Mouse (Mus musculus): ENCODE measurements around the gene Rbp7. TPM values are rescaled to one million over a fixed set of nuclear protein-coding genes. Genes with fewer than 3 reads are reported as not detected.
"Not testable (repeated sequence)": the region's sequence is repeated elsewhere in the genome, so short reads cannot be mapped to it uniquely, and the experiment has no call there.

Gene Rbp7
- total RNA-seq, 2 experiments from 2014 or later = not detected

GRCm38 (mm10) chr4:149457831-149458430 is 3.2 kb upstream of the Rbp7 start:
- ATAC-seq (replicated peaks; ENCODE audit: poor library complexity) = no peak

GRCm38 (mm10) chr4:149457163-149457562 is 2.4 kb upstream of the Rbp7 start:
- ATAC-seq (replicated peaks; ENCODE audit: poor library complexity) = peak; percentile 66

GRCm38 (mm10) chr4:149454263-149454662 is 515 bp downstream of the Rbp7 start:
- no peak for ATAC-seq (replicated peaks; ENCODE audit: poor library complexity)

DNA sequence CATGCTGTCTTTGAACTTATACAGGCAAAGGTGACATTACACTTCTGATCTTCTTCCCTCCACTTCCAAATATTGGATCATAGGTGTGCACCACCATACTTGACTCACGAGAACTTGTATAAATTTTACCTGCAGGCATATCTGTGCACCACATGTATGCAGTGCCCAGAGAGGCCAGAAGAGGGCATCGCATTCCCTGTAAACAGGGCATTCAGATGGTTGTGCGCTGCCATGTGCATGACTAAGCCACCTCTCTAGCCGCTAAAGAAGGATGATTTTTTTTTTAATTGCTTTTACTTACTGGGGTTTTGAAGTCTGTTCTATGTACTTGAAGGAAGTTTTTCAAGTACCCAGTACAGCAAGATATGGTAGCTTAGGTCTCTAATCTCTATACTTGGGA is 1.1 kb downstream of the Rbp7 start:
- peak; percentile 81 for ATAC-seq (replicated peaks; ENCODE audit: poor library complexity)

DNA sequence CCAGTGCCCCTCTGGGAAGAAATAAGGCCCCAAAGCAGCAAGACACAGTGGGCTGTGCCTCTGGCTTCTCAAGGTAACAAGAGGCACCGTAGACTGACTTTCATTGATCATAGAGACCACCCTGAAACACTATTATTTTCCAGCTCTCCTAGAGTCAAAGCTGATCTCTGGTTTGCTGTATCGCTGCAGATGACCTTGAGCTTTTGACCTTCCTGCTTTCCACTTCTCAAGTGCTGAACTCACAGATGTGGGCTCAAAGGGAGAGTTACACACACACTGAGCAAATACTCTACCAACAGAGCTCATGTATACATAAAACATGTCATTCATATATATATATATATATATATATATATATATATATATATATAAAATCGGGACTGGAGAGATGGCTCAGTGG is 4.1 kb downstream of the Rbp7 start:
- no peak for ATAC-seq (replicated peaks; ENCODE audit: poor library complexity)

DNA sequence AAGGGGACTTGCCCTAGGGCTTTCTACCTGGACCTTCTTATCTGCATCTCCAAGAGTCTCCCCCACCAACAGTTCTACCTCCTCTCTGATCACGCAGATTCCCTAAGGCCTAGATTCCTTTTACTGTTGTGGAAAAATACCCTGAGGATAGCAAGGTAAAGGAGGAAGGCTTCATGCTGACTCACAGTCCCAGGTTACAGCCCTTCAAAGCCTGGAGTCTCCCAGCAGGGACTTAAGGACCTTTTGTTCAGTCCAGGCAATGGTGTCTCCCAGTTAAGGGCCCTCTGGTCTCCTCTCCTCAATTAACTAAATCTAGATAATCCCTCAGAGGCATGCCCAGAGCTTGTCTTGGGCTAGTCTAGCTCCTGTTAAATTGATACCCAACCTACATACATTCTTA is 8.5 kb downstream of the Rbp7 start:
- no peak for ATAC-seq (replicated peaks; ENCODE audit: poor library complexity)

DNA sequence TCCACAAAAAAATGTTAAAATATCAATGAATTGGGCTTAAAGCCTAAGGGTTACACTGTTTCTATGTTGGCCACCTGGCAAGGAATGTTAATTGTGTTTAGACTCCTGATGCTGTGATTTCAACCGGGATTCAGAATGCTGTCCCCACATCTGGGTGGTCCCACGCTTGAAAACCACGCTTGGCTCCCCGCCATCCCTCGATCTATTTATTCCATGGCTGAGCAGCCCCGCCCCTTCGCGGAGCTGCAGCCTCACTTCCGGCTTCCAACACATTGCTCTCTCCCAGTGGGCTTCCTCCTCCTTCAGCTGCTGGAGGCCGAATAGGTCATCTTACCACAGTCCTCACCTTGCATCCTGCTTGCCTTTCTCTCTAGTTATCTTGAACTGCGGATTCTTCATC is 8.9 kb downstream of the Rbp7 start:
- peak; percentile 59 for ATAC-seq (replicated peaks; ENCODE audit: poor library complexity)

DNA sequence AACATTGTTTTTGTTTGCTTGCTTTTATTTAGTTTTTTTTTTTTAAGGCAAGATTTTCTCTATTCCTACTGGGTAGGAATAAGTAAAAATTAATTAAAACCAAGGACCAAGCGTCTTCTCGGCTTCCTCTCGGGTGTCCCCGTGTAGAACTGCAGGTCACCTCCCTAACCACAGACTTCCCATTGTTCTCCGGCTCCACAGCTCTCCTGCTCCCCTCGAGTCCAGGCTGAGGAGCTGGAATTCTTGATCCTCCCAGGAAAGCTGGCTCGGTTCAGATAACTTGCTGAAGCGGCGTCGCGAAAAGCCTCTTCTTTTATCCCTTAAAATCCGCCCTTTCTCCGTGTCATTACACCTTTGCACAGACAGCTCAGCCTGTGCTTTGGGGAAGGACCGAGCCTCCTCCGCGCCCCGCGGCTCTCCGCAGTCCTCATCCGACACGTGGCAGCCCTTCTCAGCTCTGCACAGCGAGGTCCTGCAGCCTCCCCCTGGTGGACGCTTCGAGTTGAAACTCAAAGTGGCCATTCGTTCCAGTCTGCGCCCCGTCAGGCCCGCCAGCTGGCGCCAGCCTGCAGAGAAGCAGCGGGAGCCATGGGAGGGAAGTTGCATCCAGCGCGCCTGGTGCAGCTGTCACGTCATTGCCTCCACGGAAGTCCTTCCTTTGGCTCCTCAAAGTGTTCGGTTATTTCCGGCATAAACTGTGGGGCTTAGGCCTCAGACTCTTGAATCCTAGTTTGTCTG is 9.6 kb downstream of the Rbp7 start:
- peak; percentile 98 for ATAC-seq (replicated peaks; ENCODE audit: poor library complexity)

DNA sequence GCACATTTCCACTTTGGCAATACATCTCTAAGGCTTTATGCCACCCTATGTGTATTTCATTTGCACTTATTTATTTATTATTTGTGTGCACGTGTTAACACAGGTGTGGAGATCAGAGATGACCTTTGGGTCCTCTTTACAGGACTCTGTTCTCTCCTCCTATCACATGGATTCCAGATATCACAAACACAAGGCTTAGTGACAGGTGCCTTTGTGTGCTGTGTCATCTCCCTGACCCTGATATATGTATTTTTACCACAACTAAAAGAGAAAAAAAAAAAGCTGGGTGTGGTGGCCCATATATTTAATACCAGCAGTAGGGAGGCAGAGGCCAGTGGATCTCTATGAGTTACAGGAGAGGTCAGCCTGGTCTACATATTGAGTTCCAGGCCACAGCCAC is 10.3 kb downstream of the Rbp7 start:
- ATAC-seq (replicated peaks; ENCODE audit: poor library complexity) = no peak

DNA sequence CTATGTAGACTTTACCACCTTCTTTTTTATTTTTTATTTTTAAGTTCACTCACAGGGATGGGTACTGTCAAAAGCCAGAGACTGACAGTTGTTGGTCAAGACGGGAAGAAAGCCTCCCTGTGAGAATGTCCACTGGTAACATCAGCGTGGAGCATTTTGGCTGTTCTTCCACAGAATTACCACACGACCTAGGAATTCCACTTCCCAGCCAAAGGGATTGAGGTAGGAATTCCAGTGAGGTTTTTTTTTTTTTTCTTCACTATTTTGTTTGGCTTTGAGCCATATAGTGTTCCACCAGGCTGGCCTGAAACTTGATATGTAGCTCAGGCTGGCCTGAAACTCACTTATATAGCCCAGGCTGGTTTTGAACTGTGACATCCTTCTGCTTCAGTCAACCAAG is 12.3 kb downstream of the Rbp7 start:
- no peak for ATAC-seq (replicated peaks; ENCODE audit: poor library complexity)

DNA sequence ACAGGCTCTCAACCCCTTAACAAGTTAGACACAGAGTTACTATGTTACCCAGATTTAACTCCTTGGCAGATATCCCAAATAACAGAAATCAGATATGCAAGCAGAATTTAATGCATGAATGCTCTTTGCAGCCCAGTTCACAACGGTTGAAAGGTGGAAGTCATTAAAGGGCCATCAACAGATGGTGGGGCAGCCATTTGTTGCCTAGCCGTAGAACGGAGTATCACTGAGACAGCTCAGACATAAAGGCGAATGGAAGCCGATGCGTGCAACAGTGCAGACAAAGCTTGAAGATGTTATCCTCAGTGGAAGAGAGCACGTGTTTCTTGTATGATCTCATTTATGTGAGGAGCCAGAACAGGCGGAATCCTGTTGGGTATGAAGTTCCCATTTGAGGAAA is 14.2 kb downstream of the Rbp7 start:
- ATAC-seq (replicated peaks; ENCODE audit: poor library complexity) = no peak

DNA sequence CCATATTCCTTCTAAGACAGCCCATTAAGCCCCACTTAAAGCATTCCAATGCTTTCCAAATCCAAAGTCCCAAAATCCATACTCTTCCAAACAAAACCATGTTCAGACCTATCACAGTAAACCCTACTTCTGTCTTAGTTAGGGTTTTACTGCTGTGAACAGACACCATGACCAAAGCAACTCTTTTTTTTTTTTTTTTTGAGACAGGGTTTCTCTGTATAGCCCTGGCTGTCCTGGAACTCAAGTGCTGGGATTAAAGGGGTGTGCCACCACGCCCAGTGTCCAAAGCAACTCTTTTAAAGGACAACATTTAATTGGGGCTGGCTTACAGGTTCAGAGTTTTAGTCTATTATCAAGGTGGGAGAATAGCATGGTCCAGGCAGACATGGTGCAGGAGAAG is 22.9 kb downstream of the Rbp7 start:
- not testable (repeated sequence) for ATAC-seq (replicated peaks; ENCODE audit: poor library complexity)

GRCm38 (mm10) chr4:149429592-149429991 is 25.2 kb downstream of the Rbp7 start:
- ATAC-seq (replicated peaks; ENCODE audit: poor library complexity) = no peak

GRCm38 (mm10) chr4:149426325-149427199 is 28.2 kb downstream of the Rbp7 start, which contains the start of gene Ube4b:
TSS of gene Ube4b (minus strand) at chr4:149426749.
- peak; percentile 90 for ATAC-seq (replicated peaks; ENCODE audit: poor library complexity)

GRCm38 (mm10) chr4:149425801-149426292 is 28.9 kb downstream of the Rbp7 start:
- ATAC-seq (replicated peaks; ENCODE audit: poor library complexity) = peak; percentile 29; the same call in 1 of the 2 replicates

DNA sequence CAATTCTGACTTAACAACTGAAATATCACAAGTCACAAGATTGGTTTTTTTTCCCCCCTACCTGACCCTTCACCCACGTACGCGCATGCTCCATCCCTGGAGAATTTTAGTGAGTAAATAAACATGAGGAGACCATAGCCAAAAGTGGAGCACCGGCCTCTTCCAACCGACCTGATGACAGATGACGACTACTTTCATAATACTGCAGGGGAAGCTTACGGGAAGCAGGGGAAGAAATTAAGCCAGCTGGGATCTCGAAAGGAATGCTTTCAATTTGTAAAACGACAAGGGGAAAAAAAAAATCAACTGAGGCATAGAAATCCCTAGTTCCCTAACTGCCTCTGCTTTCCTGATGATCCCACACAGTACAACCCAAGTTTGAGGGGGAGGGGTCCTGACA is 30.0 kb downstream of the Rbp7 start:
- no peak for ATAC-seq (replicated peaks; ENCODE audit: poor library complexity)

- ATAC-seq (replicated peaks; ENCODE audit: poor library complexity) = no peak
Measured at GRCm38 (mm10) chr4:149417854-149418365, 36.9 kb downstream of the Rbp7 start.

- ATAC-seq (replicated peaks; ENCODE audit: poor library complexity) = 0 out of 2 replicates have a peak, but pooled peaks have one; percentile 21
Measured at GRCm38 (mm10) chr4:149416986-149417385, 37.8 kb downstream of the Rbp7 start.

DNA sequence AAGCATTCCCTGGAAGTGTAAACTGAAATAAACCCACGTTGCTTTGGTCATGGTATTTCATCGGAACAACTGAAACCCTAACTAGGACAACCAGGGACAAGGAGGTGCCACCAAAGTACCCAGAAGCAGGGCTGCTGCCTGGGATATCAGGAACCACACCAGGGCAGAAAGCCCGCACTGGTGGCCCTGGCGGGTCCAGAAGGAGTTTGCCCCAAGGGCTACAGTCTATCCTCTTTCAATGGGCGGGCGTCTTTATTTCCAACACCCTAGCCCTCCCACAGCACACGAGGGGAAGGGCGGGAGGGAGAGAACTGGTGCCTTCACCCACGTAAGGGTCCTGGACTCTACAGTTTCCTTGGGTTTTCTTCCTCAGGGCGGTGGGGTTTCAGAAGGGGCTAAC is 38.4 kb downstream of the Rbp7 start:
- ATAC-seq (replicated peaks; ENCODE audit: poor library complexity) = no peak

GRCm38 (mm10) chr4:149415651-149416169 is 39.1 kb downstream of the Rbp7 start:
- ATAC-seq (replicated peaks; ENCODE audit: poor library complexity) = no peak; the same call in 1 of the 2 replicates

DNA sequence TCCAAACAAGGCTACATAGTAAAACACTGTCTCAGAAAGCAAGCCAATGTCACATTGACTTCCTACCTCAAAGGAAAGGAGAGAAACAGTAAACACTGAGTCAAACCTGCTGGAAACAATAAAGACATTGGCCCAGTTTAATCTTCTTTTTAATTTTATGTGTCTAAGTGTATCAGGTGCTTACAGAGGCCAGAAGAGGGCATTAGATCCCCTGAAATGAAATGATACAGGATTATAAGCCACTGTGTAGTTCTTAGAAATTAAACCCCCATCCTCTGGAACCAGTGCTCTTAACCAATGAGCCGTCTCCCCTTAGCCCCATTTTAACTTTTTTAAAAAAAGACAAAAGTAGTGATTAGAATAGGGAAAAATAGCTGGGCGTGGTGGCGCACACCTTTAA is 40.5 kb downstream of the Rbp7 start:
- ATAC-seq (replicated peaks; ENCODE audit: poor library complexity) = 0 out of 2 replicates have a peak, but pooled peaks have one; percentile 44

Measured in megakaryocyte progenitor cell, adult 5-6 weeks (primary cell).